Mouse (Mus musculus): ENCODE data around the gene Ssr1. TPM values are rescaled to one million over a fixed set of nuclear protein-coding genes. Genes with fewer than 3 reads are reported as not detected.

Gene Ssr1
- polyA plus RNA-seq, 1 experiment from 2014 or later: 98.5 TPM

DNA sequence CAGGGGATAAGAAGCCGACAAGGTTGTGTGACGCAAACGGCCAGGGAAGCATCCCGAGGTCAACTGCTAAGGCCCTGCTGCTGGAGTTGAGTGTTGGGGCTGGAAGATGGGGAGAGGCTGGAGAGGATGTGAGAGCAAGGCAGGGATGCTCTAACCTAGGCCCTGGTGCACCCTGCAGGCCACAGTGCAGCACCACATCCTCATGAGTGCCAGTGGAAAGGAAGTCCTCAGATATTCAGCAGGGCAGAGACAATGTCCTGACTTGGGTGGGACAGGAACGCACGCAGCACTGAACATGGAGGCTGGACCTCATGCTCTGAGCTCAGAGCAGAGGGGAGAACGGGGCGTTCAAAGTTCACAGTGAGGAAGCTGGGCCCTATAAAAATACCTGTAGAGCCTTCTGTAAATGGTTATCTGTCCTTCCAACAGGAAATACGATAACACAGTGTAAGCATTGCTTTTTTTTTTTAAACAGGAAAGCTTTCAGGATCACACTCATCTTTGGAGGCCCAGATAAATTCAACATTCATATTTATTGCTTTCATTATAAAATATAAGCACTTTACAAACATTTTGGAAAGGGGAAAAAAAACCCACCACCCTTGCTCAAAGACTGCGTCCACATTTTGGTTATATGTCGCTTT lies 23.0 kb downstream of the Ssr1 start:
- Histone ChIP-seq H3K27ac (ENCODE audit: low read length) (no peak overlapping the region), H3K9me3 (ENCODE audit: control insufficient read depth, low read depth, low read length) (no peaks in the 10 kb centered on the region), H3K4me1 (ENCODE audit: control insufficient read depth, insufficient read depth, low read length) (peaks cover 14% of the 10 kb centered on the region; the same call in 1 of the 2 replicates), H3K9ac (replicated peaks; ENCODE audit: low read depth, low read length) (no peak overlapping the region), H3K4me2 (replicated peaks; ENCODE audit: low read depth, low read length) (no peak overlapping the region), H3K36me3 (ENCODE audit: control insufficient read depth, insufficient read depth, low read length) (no peaks in the 10 kb centered on the region), H3K27me3 (ENCODE audit: control insufficient read depth, insufficient read depth, low read length) (no peaks in the 10 kb centered on the region), H3K4me3 (ENCODE audit: low read depth, low read length) (no peak overlapping the region)
- ATAC-seq (ENCODE audit: insufficient number of reproducible peaks, insufficient read depth, low FRiP score, low read depth): no peak
- 74% methylated on average over 11 of the region's 11 CpGs for WGBS

DNA sequence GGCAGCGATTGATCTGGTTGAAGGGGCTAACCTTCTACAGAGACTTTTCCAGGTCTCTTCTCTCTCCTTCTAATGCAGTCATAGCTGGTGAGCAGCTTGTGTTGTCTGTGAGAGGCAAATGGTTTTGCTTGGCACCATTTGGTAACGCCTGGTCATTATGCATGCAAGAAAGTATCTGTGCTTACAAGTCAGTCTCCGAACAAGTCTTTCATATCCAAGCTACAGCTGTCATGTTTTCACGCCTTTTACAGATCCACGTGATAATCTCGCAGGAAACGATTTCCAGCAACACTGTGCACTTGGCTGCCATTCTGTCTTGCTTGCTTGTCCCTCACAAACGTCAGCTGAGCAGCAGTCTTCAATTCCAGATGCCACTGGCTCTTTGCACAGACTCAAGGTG lies 24.0 kb downstream of the Ssr1 start:
- Histone ChIP-seq H3K4me1 (ENCODE audit: control insufficient read depth, insufficient read depth, low read length) (peaks cover 16% of the 10 kb centered on the region; the same call in 1 of the 2 replicates), H3K27ac (ENCODE audit: low read length) (no peak overlapping the region), H3K9me3 (ENCODE audit: control insufficient read depth, low read depth, low read length) (no peaks in the 10 kb centered on the region), H3K9ac (replicated peaks; ENCODE audit: low read depth, low read length) (no peak overlapping the region), H3K36me3 (ENCODE audit: control insufficient read depth, insufficient read depth, low read length) (no peaks in the 10 kb centered on the region), H3K27me3 (ENCODE audit: control insufficient read depth, insufficient read depth, low read length) (no peaks in the 10 kb centered on the region), H3K4me3 (ENCODE audit: low read depth, low read length) (no peak overlapping the region), H3K4me2 (replicated peaks; ENCODE audit: low read depth, low read length) (no peak overlapping the region)
- ATAC-seq (ENCODE audit: insufficient number of reproducible peaks, insufficient read depth, low FRiP score, low read depth): no peak
- 59% methylated on average over 8 of the region's 8 CpGs for WGBS

DNA sequence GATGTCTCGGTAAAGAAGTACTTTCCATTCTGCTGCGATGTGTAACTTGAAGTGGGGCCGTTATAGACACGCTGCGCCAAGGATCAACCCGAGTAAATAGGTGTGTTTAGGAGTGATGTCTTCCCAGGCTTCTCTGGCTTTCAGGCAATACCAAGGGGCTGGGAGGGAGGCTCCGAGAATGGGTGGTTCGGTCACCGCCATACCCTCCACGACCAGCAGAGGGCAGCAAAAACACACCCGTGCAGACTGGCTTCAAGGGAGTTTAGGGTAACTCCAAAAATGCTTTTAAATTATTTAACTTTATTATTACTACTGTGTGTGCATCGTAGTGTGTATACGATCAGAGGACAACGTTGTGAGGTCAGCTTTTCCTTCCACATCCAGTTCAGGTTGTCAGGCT lies 24.7 kb downstream of the Ssr1 start:
- Histone ChIP-seq H3K27ac (ENCODE audit: low read length) (no peak overlapping the region), H3K4me3 (ENCODE audit: low read depth, low read length) (no peak overlapping the region), H3K36me3 (ENCODE audit: control insufficient read depth, insufficient read depth, low read length) (no peaks in the 10 kb centered on the region), H3K4me1 (ENCODE audit: control insufficient read depth, insufficient read depth, low read length) (peaks cover 17% of the 10 kb centered on the region; the same call in 1 of the 2 replicates), H3K9ac (replicated peaks; ENCODE audit: low read depth, low read length) (no peak overlapping the region), H3K4me2 (replicated peaks; ENCODE audit: low read depth, low read length) (no peak overlapping the region), H3K27me3 (ENCODE audit: control insufficient read depth, insufficient read depth, low read length) (no peaks in the 10 kb centered on the region), H3K9me3 (ENCODE audit: control insufficient read depth, low read depth, low read length) (no peaks in the 10 kb centered on the region)
- no peak for ATAC-seq (ENCODE audit: insufficient number of reproducible peaks, insufficient read depth, low FRiP score, low read depth)
- WGBS: 8% methylated on average over 14 of the region's 14 CpGs

- peak overlapping the region; percentile 5; the same call in 1 of the 2 replicates for H3K4me2 ChIP-seq (replicated peaks; ENCODE audit: low read depth, low read length)
- H3K4me1 ChIP-seq (ENCODE audit: control insufficient read depth, insufficient read depth, low read length): peaks cover 22% of the 10 kb centered on the region; the same call in 1 of the 2 replicates
- no peaks in the 10 kb centered on the region for H3K27me3 ChIP-seq (ENCODE audit: control insufficient read depth, insufficient read depth, low read length)
- no peaks in the 10 kb centered on the region for H3K36me3 ChIP-seq (ENCODE audit: control insufficient read depth, insufficient read depth, low read length)
- H3K27ac ChIP-seq (ENCODE audit: low read length): peak overlapping the region; percentile 48; the same call in 1 of the 2 replicates
- ATAC-seq (ENCODE audit: insufficient number of reproducible peaks, insufficient read depth, low FRiP score, low read depth): no peak
- H3K4me3 ChIP-seq (ENCODE audit: low read depth, low read length): no peak overlapping the region
- no peaks in the 10 kb centered on the region for H3K9me3 ChIP-seq (ENCODE audit: control insufficient read depth, low read depth, low read length)
- H3K9ac ChIP-seq (replicated peaks; ENCODE audit: low read depth, low read length): no peak overlapping the region
- WGBS: 54% methylated on average over 10 of the region's 10 CpGs
Observed at GRCm38 (mm10) chr13:37967565-37967964, 26.5 kb downstream of the Ssr1 start.

GRCm38 (mm10) chr13:37967052-37967437 lies 27.0 kb downstream of the Ssr1 start:
- H3K4me3 ChIP-seq (ENCODE audit: low read depth, low read length): no peak overlapping the region
- H3K27me3 ChIP-seq (ENCODE audit: control insufficient read depth, insufficient read depth, low read length): no peaks in the 10 kb centered on the region
- H3K9me3 ChIP-seq (ENCODE audit: control insufficient read depth, low read depth, low read length): no peaks in the 10 kb centered on the region
- peaks cover 22% of the 10 kb centered on the region; the same call in 1 of the 2 replicates for H3K4me1 ChIP-seq (ENCODE audit: control insufficient read depth, insufficient read depth, low read length)
- peak; percentile 53; the same call in 1 of the 2 replicates for ATAC-seq (ENCODE audit: insufficient number of reproducible peaks, insufficient read depth, low FRiP score, low read depth)
- H3K36me3 ChIP-seq (ENCODE audit: control insufficient read depth, insufficient read depth, low read length): no peaks in the 10 kb centered on the region
- H3K4me2 ChIP-seq (replicated peaks; ENCODE audit: low read depth, low read length): no peak overlapping the region; the same call in 1 of the 2 replicates
- H3K27ac ChIP-seq (ENCODE audit: low read length): peak overlapping the region; percentile 48; the same call in 1 of the 2 replicates
- H3K9ac ChIP-seq (replicated peaks; ENCODE audit: low read depth, low read length): no peak overlapping the region
- WGBS: 22% methylated on average over 12 of the region's 12 CpGs

DNA sequence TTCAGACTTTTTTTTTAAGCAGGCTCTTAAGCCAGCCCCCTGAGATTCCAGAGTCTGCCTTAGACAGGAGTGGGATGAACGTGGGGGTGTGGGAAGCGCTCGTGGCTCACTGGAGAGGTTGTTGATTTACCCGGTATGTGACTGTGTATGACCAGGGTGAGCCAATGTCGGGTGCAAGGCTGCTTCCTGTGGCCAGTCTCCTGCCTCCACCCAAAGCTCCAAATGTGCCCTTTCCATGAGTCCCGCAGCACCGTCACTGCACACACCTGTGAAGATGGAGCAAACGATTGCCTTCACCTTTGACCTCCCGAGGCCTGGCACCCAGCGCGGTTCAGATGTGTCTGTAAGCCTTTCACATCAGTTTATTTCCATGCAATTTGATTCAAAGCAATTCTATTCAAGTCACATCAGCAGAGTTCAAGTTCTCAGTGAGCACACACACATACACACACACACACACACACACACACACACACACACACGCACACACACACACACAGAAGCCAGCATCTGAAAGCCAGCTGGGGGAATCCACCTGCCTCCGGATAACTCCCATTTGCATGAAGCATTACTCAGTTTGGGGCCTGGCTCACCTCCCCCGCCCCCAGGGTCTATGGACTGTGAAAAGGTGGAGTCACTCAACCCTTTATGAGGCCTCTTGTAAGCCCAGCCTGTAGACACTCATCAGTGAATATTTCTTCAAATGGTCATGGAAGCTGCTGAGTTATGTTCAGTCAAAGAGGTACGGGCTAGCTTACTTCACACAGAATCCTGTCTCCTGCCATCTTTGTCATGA lies 27.6 kb downstream of the Ssr1 start:
- Histone ChIP-seq H3K4me1 (ENCODE audit: control insufficient read depth, insufficient read depth, low read length) (peaks cover 22% of the 10 kb centered on the region; the same call in 1 of the 2 replicates), H3K4me3 (ENCODE audit: low read depth, low read length) (no peak overlapping the region), H3K27ac (ENCODE audit: low read length) (peak overlapping the region; percentile 48; the same call in 1 of the 2 replicates), H3K4me2 (replicated peaks; ENCODE audit: low read depth, low read length) (no peak overlapping the region; the same call in 1 of the 2 replicates), H3K27me3 (ENCODE audit: control insufficient read depth, insufficient read depth, low read length) (no peaks in the 10 kb centered on the region), H3K36me3 (ENCODE audit: control insufficient read depth, insufficient read depth, low read length) (no peaks in the 10 kb centered on the region), H3K9ac (replicated peaks; ENCODE audit: low read depth, low read length) (no peak overlapping the region), H3K9me3 (ENCODE audit: control insufficient read depth, low read depth, low read length) (no peaks in the 10 kb centered on the region)
- WGBS: 57% methylated on average over 15 of the region's 15 CpGs
- peak; percentile 42; the same call in 1 of the 2 replicates for ATAC-seq (ENCODE audit: insufficient number of reproducible peaks, insufficient read depth, low FRiP score, low read depth)

DNA sequence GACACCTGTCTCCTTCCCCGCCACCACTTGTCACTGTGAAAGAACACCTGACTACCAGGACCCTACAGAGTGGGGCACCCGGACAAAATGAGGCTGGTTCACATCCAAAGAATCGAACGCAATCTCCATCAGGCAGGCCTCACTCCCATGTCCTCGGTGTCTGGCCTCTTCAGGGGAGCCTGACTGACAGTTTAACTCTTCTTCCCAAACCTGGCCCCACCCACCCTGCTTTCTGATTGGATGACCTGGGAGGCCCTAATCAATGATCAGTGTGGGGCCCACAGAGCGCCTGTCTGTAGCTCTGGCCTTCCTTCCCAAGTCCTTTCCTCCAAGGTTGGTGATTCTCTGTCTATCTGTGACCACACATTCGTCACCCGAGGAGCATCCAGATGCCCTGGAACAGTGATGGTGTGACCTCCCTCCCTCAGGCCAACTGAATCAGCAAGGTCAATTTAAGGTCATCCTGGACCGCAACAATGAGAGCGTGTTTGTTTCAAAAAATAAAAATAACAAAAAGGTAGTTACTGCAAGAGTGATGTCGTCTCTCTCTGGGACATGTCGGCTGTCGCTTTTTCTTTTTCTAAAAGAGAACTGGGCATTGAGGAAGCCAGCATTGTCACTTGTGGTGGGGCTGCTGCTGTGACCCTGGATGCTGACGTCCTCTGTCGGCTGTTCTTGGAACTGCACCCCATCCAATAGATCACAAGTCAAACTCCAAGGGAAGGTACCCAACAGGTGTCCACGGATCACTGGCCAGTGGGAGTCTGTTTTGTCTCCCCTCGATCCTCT lies 28.7 kb downstream of the Ssr1 start:
- 47% methylated on average over 17 of the region's 17 CpGs for WGBS
- H3K9ac ChIP-seq (replicated peaks; ENCODE audit: low read depth, low read length): no peak overlapping the region
- H3K27me3 ChIP-seq (ENCODE audit: control insufficient read depth, insufficient read depth, low read length): no peaks in the 10 kb centered on the region
- H3K9me3 ChIP-seq (ENCODE audit: control insufficient read depth, low read depth, low read length): no peaks in the 10 kb centered on the region
- no peak for ATAC-seq (ENCODE audit: insufficient number of reproducible peaks, insufficient read depth, low FRiP score, low read depth)
- H3K4me1 ChIP-seq (ENCODE audit: control insufficient read depth, insufficient read depth, low read length): peaks cover 22% of the 10 kb centered on the region; the same call in 1 of the 2 replicates
- no peak overlapping the region for H3K27ac ChIP-seq (ENCODE audit: low read length)
- no peaks in the 10 kb centered on the region for H3K36me3 ChIP-seq (ENCODE audit: control insufficient read depth, insufficient read depth, low read length)
- no peak overlapping the region for H3K4me2 ChIP-seq (replicated peaks; ENCODE audit: low read depth, low read length)
- no peak overlapping the region for H3K4me3 ChIP-seq (ENCODE audit: low read depth, low read length)
